Mouse (Mus musculus) cerebellum, adult 2 months (tissue): Measurements from ENCODE around the gene Gm47955.

Source experiments
- CTCF ChIP-seq: fragments of 200-500 bp; IDR thresholded peaks from 2 replicates; pipeline ENCODE4 v1.5.1; 2011; ENCODE audit warnings: low read depth, mild to moderate bottlenecking, control low read depth, low read length, moderate library complexity, borderline replicate concordance; ENCODE audit not compliant: insufficient read depth
- POLR2A ChIP-seq: fragments of 200-500 bp; IDR thresholded peaks from 2 replicates; pipeline ENCODE4 v1.6.1; 2011; ENCODE audit warnings: low read length, control low read depth, borderline replicate concordance; ENCODE audit not compliant: insufficient read depth

DNA sequence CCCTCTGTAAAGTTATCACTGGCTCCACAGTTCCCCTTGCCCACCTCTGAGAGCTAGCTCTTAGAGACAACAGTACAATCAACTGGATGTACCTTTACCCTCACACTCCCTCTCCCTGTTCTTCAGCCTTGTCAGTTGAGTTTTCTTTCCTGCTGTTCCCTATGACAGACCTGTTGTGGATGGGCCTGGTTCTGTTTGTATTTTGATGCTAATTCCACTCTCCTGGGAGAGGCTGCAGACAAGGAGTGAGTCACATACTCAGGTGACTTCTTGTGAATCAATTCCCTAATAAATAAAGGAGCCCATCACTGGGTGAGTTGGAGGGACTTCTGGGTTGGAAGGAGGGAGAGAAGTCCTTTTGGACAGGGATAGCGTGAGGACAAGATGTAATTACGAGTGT is 11.5 kb upstream of the Gm47955 start:
- TF ChIP-seq POLR2A (no peak), CTCF (no peak)
